Mouse (Mus musculus) cortical plate, adult 2 months (tissue): ENCODE results near the gene Tmem56.

Experiments used
- CTCF ChIP-seq: fragments of 200-500 bp; IDR thresholded peaks from 2 replicates; pipeline ENCODE4 v1.5.1; 2011; ENCODE audit warnings: mild to moderate bottlenecking, control low read depth, low read length; ENCODE audit not compliant: insufficient read depth; ENCODE audit errors: extremely low read depth
- POLR2A ChIP-seq: fragments of 200-500 bp; IDR thresholded peaks from 2 replicates; pipeline ENCODE4 v1.6.1; 2011; ENCODE audit warnings: mild to moderate bottlenecking, low read length, control low read depth; ENCODE audit not compliant: insufficient read depth; ENCODE audit errors: extremely low read depth

DNA sequence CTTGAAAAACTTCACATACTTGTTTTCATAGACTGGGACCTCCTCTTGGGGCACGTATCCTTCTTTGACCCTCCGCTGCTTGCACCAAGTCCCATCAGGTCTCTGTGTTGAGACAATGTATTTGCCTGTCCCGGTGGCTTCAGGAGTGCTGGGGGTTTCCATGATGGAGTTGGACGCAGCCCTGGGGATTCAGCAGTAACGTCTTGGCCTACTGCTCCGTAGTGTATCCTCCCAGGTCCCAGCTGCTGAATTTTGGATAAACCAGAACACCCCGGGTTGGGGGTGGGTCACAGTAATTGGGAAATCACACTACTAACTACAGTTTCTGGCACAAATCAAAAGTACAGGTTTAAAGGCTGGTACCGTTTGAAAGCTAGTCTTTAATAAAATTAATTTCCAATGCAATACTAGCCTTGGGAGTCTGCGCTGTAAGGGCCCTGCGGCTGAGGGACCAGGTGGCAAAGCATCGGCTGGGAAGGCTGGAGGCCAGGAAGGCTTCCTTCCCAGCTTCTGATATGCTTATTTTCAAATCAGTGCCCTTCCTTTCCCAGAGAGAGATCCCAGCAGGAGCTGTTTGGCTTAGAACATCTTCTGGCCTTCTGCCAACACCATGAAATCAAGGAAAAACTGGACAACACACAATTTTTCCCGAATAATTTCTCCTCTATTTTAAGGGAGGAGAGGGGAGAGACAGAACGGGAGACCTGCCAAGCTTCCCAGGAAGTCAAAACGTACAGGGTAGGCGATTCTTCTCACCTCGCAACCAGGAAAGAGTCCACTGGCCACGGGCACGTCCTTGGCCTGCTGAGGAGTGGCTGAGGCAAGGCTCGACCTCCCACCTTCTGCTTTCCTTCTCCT, 32.1 kb downstream of the Tmem56 start:
- TF ChIP-seq POLR2A (no peak), CTCF (no peak)
